Mouse (Mus musculus): Measurements from ENCODE around the gene Meis3. TPM values are rescaled to one million over a fixed set of nuclear protein-coding genes. Genes with fewer than 3 reads are reported as not detected.

Meis3 gene
- polyA plus RNA-seq, 1 experiment: 23.8 TPM

- H3K27ac ChIP-seq (ENCODE audit: insufficient read depth, low read length): peak overlapping the region; percentile 68
- H3K4me1 ChIP-seq (ENCODE audit: control insufficient read depth, insufficient read depth, low read length): peaks cover 21% of the 10 kb centered on the region
- TF ChIP-seq CTCF (IDR thresholded peaks at IDR 0.05; ENCODE audit: borderline replicate concordance, insufficient read depth, low read length): no peak
- no peak for TF ChIP-seq POLR2A (IDR thresholded peaks at IDR 0.05; ENCODE audit: low read depth, low read length)
- H3K4me3 ChIP-seq (ENCODE audit: insufficient read depth, low read length): no peak overlapping the region
These were observed 32.2 kb downstream of the Meis3 start for GRCm38 (mm10) chr7:16207076-16207475.

DNA sequence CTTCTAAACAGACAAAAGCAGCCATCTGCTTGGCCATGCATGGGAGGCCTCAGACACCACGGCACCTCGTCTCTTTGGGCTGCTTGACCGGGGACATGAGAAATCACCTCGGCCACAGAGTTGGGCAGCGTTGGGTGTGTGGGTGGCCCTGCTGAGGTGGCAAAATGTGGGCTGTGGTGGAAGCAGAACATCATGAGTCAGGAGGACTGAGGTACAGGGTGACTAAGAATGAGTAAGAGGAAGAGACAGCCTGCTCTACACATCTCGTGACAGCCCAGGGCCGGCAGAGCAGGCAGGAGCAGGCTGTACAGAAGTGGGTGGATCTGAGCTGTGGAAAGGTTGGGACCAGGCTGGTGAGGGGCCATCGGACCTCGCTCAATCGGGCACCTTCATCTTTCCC is 32.6 kb downstream of the Meis3 start:
- TF ChIP-seq POLR2A (IDR thresholded peaks at IDR 0.05; ENCODE audit: low read depth, low read length) (no peak; the same call in 1 of the 2 replicates), CTCF (IDR thresholded peaks at IDR 0.05; ENCODE audit: borderline replicate concordance, insufficient read depth, low read length) (no peak)
- H3K4me1 ChIP-seq (ENCODE audit: control insufficient read depth, insufficient read depth, low read length): peaks cover 21% of the 10 kb centered on the region
- H3K4me3 ChIP-seq (ENCODE audit: insufficient read depth, low read length): no peak overlapping the region
- H3K27ac ChIP-seq (ENCODE audit: insufficient read depth, low read length): peak overlapping the region; percentile 85

- H3K27ac ChIP-seq (ENCODE audit: insufficient read depth, low read length): peak overlapping the region; percentile 85
- peaks cover 21% of the 10 kb centered on the region for H3K4me1 ChIP-seq (ENCODE audit: control insufficient read depth, insufficient read depth, low read length)
- no peak overlapping the region for H3K4me3 ChIP-seq (ENCODE audit: insufficient read depth, low read length)
- TF ChIP-seq POLR2A (IDR thresholded peaks at IDR 0.05; ENCODE audit: low read depth, low read length): no peak
- TF ChIP-seq CTCF (IDR thresholded peaks at IDR 0.05; ENCODE audit: borderline replicate concordance, insufficient read depth, low read length): no peak
These were observed 34.1 kb downstream of the Meis3 start for GRCm38 (mm10) chr7:16208781-16209665.

DNA sequence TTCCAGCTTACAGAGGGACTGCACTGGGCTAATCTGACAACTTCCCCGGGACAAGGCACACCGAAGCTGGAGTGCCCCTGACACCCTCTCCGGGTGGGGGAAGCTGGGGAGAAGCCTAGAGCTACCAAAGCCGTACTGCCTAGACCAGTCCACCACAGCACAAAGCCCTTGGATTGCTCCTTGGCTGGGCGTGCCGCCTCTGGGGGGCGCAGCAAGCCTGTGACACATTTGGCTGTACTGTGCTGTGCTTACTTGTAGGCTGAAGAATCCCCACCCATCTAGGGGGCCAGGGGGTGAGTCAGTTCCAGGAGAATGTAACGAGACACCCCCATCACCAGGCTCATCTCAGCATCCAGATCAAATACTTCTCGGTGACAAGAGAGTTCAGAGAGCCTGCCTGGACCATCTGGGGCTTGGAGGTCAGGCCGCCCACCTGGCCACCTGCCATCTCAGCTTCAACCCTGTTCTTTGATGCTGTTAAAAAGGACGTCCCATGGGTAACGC is 36.0 kb downstream of the Meis3 start:
- no peak overlapping the region for H3K4me3 ChIP-seq (ENCODE audit: insufficient read depth, low read length)
- H3K4me1 ChIP-seq (ENCODE audit: control insufficient read depth, insufficient read depth, low read length): peaks cover 21% of the 10 kb centered on the region
- TF ChIP-seq POLR2A (IDR thresholded peaks at IDR 0.05; ENCODE audit: low read depth, low read length): no peak
- TF ChIP-seq CTCF (IDR thresholded peaks at IDR 0.05; ENCODE audit: borderline replicate concordance, insufficient read depth, low read length): peak; percentile 66
- H3K27ac ChIP-seq (ENCODE audit: insufficient read depth, low read length): peak overlapping the region; percentile 14; the same call in 1 of the 2 replicates

DNA sequence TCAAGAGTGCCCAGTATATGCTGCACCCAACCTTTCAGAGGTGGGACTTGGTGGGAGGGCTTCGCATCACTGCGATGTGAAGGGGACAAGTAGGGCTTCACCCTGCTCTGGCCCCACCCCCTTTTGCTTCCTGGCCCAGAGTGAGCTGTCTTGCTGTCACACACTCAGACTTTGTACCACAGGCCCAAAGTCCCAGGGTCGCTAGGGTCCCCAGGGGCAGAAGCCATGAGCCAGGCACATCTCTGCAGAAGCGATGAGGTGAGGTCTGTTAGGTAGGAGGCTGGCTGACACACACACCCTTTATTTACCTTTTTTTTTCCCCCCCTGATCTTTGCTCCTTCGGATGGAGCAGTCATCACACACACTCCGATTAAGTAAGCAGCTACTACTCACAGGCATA is 38.3 kb downstream of the Meis3 start:
- TF ChIP-seq CTCF (IDR thresholded peaks at IDR 0.05; ENCODE audit: borderline replicate concordance, insufficient read depth, low read length): no peak
- no peak for TF ChIP-seq POLR2A (IDR thresholded peaks at IDR 0.05; ENCODE audit: low read depth, low read length)
- Histone ChIP-seq H3K4me1 (ENCODE audit: control insufficient read depth, insufficient read depth, low read length) (peaks cover 13% of the 10 kb centered on the region), H3K4me3 (ENCODE audit: insufficient read depth, low read length) (no peak overlapping the region), H3K27ac (ENCODE audit: insufficient read depth, low read length) (no peak overlapping the region)

GRCm38 (mm10) chr7:16213986-16214385 is 39.1 kb downstream of the Meis3 start:
- TF ChIP-seq CTCF (IDR thresholded peaks at IDR 0.05; ENCODE audit: borderline replicate concordance, insufficient read depth, low read length): no peak
- Histone ChIP-seq H3K27ac (ENCODE audit: insufficient read depth, low read length) (no peak overlapping the region), H3K4me3 (ENCODE audit: insufficient read depth, low read length) (no peak overlapping the region), H3K4me1 (ENCODE audit: control insufficient read depth, insufficient read depth, low read length) (peaks cover 5% of the 10 kb centered on the region)

- TF ChIP-seq POLR2A (IDR thresholded peaks at IDR 0.05; ENCODE audit: low read depth, low read length): peak; percentile 86
- peak; percentile 36; the same call in 1 of the 2 replicates for TF ChIP-seq CTCF (IDR thresholded peaks at IDR 0.05; ENCODE audit: borderline replicate concordance, insufficient read depth, low read length)
- Histone ChIP-seq H3K4me3 (ENCODE audit: insufficient read depth, low read length) (peak within 1 kb of the TSS; percentile 88), H3K4me1 (ENCODE audit: control insufficient read depth, insufficient read depth, low read length) (peaks cover 2% of the 10 kb centered on the region; the same call in 1 of the 2 replicates), H3K27ac (ENCODE audit: insufficient read depth, low read length) (peak within 1 kb of the TSS; percentile 32)
These were observed 46.8 kb downstream of the Meis3 start, which contains the start of gene Dhx34 for GRCm38 (mm10) chr7:16221582-16222272. Dhx34 (minus strand) TSS chr7:16222037.

DNA sequence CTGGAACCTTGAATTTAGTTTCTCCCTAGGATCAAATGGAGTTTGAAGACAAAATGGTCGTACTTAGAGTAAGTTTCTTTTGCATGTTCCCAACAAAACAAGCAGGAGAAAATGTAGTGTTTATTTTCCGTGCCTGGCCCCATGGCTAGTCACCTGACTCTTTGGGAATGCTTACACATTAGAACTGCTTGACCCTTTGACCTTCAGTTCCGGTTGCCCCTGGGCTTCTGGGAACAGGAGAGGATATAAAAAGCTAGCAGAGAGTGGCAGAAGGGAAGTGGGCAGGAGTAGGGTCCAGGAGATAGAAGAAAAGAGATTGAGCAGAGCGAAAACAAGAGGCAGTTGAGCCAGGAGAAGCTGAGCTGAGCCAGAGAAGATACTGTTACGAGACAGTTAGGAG is 55.0 kb downstream of the Meis3 start:
- Histone ChIP-seq H3K4me1 (ENCODE audit: control insufficient read depth, insufficient read depth, low read length) (no peaks in the 10 kb centered on the region), H3K4me3 (ENCODE audit: insufficient read depth, low read length) (no peak overlapping the region), H3K27ac (ENCODE audit: insufficient read depth, low read length) (no peak overlapping the region)
- TF ChIP-seq POLR2A (IDR thresholded peaks at IDR 0.05; ENCODE audit: low read depth, low read length) (no peak), CTCF (IDR thresholded peaks at IDR 0.05; ENCODE audit: borderline replicate concordance, insufficient read depth, low read length) (no peak)

Other genes with a start within 250 kb of the Meis3 start
- 87.7 and 98.1 TPM in 2 replicates for gene Nop53, start 229.0 kb upstream of the Meis3 start, polyA plus RNA-seq (2011; ENCODE audit: insufficient read length, low read depth, missing spikeins)
- gene Ehd2, start 207.5 kb upstream of the Meis3 start, polyA plus RNA-seq (2011; ENCODE audit: insufficient read length, low read depth, missing spikeins): 136 and 191 TPM in 2 replicates
- gene Bicra, start 127.2 kb upstream of the Meis3 start, polyA plus RNA-seq (2011; ENCODE audit: insufficient read length, low read depth, missing spikeins): 10.8 and 12.1 TPM in 2 replicates
- gene Zfp541, start 113.3 kb upstream of the Meis3 start, polyA plus RNA-seq (2011; ENCODE audit: insufficient read length, low read depth, missing spikeins): not detected in 2 replicates
- gene Napa, start 76.6 kb upstream of the Meis3 start, polyA plus RNA-seq (2011; ENCODE audit: insufficient read length, low read depth, missing spikeins): 150 and 185 TPM in 2 replicates
- gene Kptn, start 55.2 kb upstream of the Meis3 start, polyA plus RNA-seq (2011; ENCODE audit: insufficient read length, low read depth, missing spikeins): 13.9 TPM in 2 replicates
- gene Slc8a2, start 45.3 kb upstream of the Meis3 start, polyA plus RNA-seq (2011; ENCODE audit: insufficient read length, low read depth, missing spikeins): 0.35 TPM in 1 of 2 replicates, not detected in the other
- 6.6 and 8.4 TPM in 2 replicates for gene Dhx34, start 46.9 kb downstream of the Meis3 start, polyA plus RNA-seq (2011; ENCODE audit: insufficient read length, low read depth, missing spikeins)
- 0.19 TPM in 1 of 2 replicates, not detected in the other for gene C5ar2, start 69.1 kb downstream of the Meis3 start, polyA plus RNA-seq (2011; ENCODE audit: insufficient read length, low read depth, missing spikeins)
- 0.60 and 5.3 TPM in 2 replicates for gene C5ar1, start 84.5 kb downstream of the Meis3 start, polyA plus RNA-seq (2011; ENCODE audit: insufficient read length, low read depth, missing spikeins)
- gene Inafm1, start 98.5 kb downstream of the Meis3 start, polyA plus RNA-seq (2011; ENCODE audit: insufficient read length, low read depth, missing spikeins): 11.1 and 11.6 TPM in 2 replicates
- 66.0 and 70.9 TPM in 2 replicates for gene Ccdc9, start 111.7 kb downstream of the Meis3 start, polyA plus RNA-seq (2011; ENCODE audit: insufficient read length, low read depth, missing spikeins)
- 15.8 and 19.9 TPM in 2 replicates for gene Bbc3, start 133.3 kb downstream of the Meis3 start, polyA plus RNA-seq (2011; ENCODE audit: insufficient read length, low read depth, missing spikeins)
- gene Sae1, start 212.7 kb downstream of the Meis3 start, polyA plus RNA-seq (2011; ENCODE audit: insufficient read length, low read depth, missing spikeins): 125 and 133 TPM in 2 replicates
- gene Zc3h4, start 225.8 kb downstream of the Meis3 start, polyA plus RNA-seq (2011; ENCODE audit: insufficient read length, low read depth, missing spikeins): 27.0 and 29.4 TPM in 2 replicates

Measured in embryonic fibroblast, embryonic 13.5 days (primary cell).